Mouse (Mus musculus): ENCODE data around the gene Rhov.

The Rhov gene

GRCm38 (mm10) chr2:119236682-119237209, 34.3 kb downstream of the Rhov start:
- DNase-seq, result no peak

- DNase-seq, result peak; percentile 44
These were observed 41.0 kb downstream of the Rhov start, which contains the start of gene Ppp1r14d for GRCm38 (mm10) chr2:119229775-119230704. Gene Ppp1r14d (minus strand): TSS chr2:119229906.
